Mouse (Mus musculus): ENCODE results near the gene Ybx2. TPM values are rescaled to one million over a fixed set of nuclear protein-coding genes. Genes with fewer than 3 reads are reported as not detected.
A peak's percentile ranks its signal among the peaks of the same experiment; 100 is the strongest.

Gene Ybx2
- polyA plus RNA-seq, 1 experiment = 45.0 TPM

DNA sequence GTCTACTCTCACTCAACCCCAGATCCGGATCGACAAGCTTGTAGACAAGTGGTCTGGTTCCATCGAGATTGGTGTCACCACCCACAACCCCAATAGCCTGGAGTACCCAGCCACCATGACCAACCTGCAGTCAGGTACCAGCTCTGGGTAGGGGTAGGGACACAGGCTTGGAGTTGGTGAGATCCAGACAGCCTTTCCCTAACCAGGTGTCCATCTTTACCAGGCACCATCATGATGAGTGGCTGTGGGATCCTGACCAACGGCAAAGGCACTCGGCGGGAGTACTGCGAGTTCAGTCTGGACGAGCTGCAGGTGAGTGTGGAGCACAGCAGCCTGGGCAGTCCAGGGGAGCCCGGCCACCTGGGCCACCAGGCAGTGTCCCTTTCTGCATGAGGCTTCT lies 31.3 kb upstream of the Ybx2 start:
- DNase-seq (ENCODE audit: low read depth) = no peak
- no peak for TF ChIP-seq POLR2A (IDR thresholded peaks at IDR 0.05; ENCODE audit: borderline replicate concordance, extremely low read depth, insufficient read depth, insufficient read length, poor library complexity, severe bottlenecking)
- TF ChIP-seq CTCF (IDR thresholded peaks at IDR 0.05; ENCODE audit: borderline replicate concordance, extremely low read depth, insufficient read depth, insufficient read length) = no peak

DNA sequence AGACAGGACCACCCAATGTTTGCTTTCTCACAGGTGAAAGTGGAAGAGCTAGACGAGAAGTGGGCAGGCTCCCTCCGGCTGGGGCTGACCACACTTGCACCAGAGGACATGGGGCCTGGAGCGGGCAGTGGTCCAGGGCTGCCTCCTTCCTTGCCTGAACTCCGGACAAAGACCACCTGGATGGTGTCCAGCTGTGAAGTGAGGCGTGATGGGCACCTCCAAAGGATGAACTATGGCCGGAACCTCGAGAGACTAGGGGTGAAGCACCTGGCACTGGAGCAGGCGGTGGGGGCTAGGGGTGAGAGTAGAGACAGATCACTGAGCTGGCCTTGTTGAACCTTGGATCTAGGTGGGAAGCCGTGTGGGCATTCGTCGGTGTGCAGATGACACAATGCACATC lies 27.0 kb upstream of the Ybx2 start:
- no peak for DNase-seq (ENCODE audit: low read depth)
- TF ChIP-seq POLR2A (IDR thresholded peaks at IDR 0.05; ENCODE audit: borderline replicate concordance, extremely low read depth, insufficient read depth, insufficient read length, poor library complexity, severe bottlenecking) = no peak
- no peak for TF ChIP-seq CTCF (IDR thresholded peaks at IDR 0.05; ENCODE audit: borderline replicate concordance, extremely low read depth, insufficient read depth, insufficient read length)

DNA sequence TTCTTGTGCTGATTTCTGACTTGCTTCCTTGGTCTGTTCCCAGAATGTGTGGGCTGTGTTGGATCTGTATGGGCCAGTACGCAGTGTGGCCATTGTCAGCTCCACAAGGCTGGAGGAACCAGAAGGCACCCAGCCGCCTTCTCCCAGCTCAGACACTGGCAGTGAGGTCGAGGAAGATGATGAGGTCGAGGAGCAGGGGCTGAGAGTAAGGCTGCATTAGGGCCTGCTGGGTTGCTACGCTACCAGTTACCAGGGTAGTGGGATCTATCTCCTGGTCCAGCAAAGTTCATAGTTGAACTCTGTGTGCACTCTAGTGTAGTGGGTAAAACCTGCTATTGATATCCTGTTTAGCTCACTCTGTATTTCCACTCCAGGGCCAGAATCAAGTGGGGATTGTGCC lies 26.4 kb upstream of the Ybx2 start:
- no peak for TF ChIP-seq POLR2A (IDR thresholded peaks at IDR 0.05; ENCODE audit: borderline replicate concordance, extremely low read depth, insufficient read depth, insufficient read length, poor library complexity, severe bottlenecking)
- no peak for TF ChIP-seq CTCF (IDR thresholded peaks at IDR 0.05; ENCODE audit: borderline replicate concordance, extremely low read depth, insufficient read depth, insufficient read length)
- no peak for DNase-seq (ENCODE audit: low read depth)

DNA sequence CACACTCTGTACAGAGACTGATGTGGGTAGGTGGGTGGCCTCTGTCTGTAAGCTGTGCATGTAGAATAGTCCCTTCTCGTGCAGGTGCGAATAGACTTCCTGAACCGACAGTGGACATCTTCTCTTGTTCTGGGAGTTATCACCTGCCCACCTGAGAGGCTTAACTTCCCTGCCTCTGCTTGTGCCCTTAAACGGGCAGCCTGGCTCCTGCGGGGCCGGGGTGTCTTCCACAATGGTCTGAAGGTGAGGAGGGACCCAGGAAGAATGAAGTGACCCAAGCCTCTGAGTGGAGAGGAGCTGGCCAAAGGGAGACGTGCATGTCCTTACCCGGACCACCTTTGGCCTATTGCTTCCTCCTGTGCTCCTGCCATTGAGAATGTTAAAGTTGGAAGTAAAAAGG lies 25.4 kb upstream of the Ybx2 start:
- no peak for DNase-seq (ENCODE audit: low read depth)
- TF ChIP-seq CTCF (IDR thresholded peaks at IDR 0.05; ENCODE audit: borderline replicate concordance, extremely low read depth, insufficient read depth, insufficient read length) = no peak
- no peak for TF ChIP-seq POLR2A (IDR thresholded peaks at IDR 0.05; ENCODE audit: borderline replicate concordance, extremely low read depth, insufficient read depth, insufficient read length, poor library complexity, severe bottlenecking)

DNA sequence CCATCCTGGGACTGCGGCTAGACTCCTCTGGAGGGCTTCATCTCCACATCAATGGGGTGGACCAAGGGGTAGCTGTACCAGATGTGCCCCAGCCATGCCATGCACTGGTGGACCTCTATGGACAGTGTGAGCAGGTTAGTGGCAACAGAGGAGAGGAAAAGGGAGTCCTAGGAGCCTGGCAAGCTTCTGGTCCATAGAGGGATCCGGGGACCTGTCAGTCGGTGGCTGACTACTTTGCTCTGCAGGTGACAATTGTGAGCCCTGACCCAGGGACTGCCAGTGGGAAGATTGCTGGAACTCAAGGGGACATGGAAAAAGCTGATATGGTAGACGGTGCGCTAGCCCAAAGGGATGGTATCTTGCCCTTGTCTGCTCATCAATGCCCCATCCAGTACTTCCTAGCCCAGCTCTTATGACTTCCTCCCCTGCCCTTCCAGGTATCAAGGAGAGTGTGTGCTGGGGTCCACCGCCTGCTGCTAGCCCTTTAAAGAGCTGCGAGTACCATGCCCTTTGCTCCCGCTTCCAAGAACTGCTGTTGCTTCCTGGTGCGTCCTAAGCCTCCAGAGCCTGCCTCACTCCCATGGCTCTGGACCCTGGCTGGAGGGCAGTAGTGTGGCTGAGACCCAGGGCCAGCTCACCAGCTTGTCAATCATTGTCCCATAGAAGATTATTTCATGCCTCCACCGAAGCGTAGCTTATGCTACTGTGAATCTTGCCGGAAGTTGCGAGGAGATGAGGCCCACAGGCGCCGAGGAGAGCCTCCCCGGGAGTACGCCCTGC lies 24.6 kb upstream of the Ybx2 start:
- TF ChIP-seq POLR2A (IDR thresholded peaks at IDR 0.05; ENCODE audit: borderline replicate concordance, extremely low read depth, insufficient read depth, insufficient read length, poor library complexity, severe bottlenecking) (no peak), CTCF (IDR thresholded peaks at IDR 0.05; ENCODE audit: borderline replicate concordance, extremely low read depth, insufficient read depth, insufficient read length) (no peak)
- DNase-seq (ENCODE audit: low read depth) = no peak

DNA sequence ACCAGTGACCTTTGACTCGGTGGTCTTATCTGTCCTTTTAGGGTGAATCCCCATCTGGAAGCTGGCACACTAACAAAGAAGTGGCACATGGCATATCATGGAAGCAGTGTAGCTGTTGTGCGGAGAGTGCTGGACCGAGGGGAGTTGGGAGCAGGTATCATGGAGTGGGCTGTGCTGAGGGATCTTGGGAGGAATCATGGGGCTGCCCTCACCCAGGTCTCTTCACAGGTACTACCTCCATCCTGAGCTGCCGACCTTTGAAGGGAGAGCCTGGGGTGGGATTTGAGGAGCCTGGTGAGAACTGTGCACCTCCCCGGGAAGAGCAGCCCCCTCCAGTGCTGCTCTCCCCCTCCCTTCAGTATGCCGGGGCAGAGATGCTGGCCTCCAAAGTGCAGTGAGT lies 23.9 kb upstream of the Ybx2 start:
- TF ChIP-seq CTCF (IDR thresholded peaks at IDR 0.05; ENCODE audit: borderline replicate concordance, extremely low read depth, insufficient read depth, insufficient read length) (no peak), POLR2A (IDR thresholded peaks at IDR 0.05; ENCODE audit: borderline replicate concordance, extremely low read depth, insufficient read depth, insufficient read length, poor library complexity, severe bottlenecking) (no peak)
- DNase-seq (ENCODE audit: low read depth) = no peak

DNA sequence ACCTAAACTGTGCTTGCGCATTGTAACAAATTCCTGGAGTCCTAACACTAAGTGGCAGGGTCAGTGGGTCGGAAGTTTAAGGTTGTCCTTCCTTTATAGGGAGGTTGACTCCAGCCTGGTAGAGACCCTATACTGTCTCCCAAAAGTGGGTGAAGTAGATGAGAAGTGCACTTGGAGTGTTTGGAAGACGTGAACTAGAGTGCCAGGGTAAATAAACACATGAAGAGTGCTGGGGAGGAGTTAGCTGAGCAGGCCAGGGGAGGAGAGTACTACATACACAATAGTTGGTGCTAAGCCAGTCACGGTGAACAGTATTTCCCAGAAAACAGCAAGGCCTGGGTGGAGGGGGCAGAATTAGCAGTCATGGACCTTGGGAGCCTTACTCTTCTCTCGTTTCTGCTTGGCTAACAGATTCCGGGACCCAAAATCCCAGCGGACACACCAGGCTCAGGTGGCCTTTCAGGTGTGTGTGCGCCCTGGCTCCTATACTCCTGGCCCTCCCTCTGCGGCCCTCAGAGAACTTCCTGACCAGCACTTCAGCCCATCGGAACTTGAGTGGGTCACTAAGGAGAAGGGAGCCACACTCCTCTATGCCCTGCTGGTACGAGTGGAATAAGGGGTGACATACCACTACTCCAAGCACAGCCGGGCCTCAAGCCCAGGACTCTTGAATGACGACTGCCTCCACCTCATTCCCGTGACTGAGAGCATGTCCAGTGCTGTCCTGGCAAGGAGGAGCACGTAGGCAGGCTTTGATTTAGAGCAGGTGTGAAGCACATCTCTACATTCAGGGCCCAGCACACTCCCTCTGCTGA lies 22.7 kb upstream of the Ybx2 start:
- no peak for DNase-seq (ENCODE audit: low read depth)
- TF ChIP-seq POLR2A (IDR thresholded peaks at IDR 0.05; ENCODE audit: borderline replicate concordance, extremely low read depth, insufficient read depth, insufficient read length, poor library complexity, severe bottlenecking) (no peak), CTCF (IDR thresholded peaks at IDR 0.05; ENCODE audit: borderline replicate concordance, extremely low read depth, insufficient read depth, insufficient read length) (no peak)

DNA sequence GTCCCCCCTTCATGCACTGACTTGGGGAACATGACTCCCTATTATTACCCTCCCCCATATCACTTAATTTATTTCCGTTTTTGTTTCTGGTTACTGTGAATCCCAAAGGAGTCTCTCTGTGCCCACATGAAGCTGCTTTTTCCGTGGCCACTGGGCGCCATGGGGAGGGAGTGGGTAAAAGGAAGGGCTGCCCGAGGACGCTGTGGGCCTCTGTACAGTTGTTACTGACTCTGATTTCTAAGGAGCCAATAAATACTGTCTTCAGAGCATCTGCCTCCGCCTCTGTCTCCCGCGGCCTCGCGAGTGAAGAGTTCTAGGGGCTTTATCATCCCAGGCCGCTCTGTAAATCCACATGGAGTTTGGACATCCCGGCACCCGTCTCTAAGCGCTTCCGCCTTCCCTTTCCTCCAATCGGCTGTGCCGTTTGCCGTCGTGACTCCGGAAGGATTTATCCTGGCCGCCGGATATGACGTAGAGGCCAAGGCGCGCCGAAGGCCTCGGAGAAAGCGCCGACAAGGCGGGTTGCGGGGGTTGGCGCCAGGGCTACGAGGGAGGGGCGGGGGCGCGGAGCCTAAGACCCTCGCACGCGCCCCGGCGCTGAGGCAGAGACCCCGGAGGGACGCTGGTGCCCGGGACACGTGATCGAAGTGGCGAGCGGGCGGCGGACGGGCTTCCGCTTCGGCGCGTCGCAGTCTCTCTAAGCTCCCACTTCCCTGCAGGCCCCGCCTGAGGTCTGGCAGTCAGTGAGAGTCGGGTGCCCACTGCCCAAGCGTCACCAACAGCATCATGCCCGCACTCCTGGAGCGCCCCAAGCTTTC lies 21.8 kb upstream of the Ybx2 start, which contains the start of gene Gps2:
Gene Gps2 (plus strand): TSS at position 335 of the 818 bp plus-strand sequence.
- TF ChIP-seq POLR2A (IDR thresholded peaks at IDR 0.05; ENCODE audit: borderline replicate concordance, extremely low read depth, insufficient read depth, insufficient read length, poor library complexity, severe bottlenecking) (peak; percentile 49; the same call in 1 of the 2 replicates), CTCF (IDR thresholded peaks at IDR 0.05; ENCODE audit: borderline replicate concordance, extremely low read depth, insufficient read depth, insufficient read length) (no peak)
- DNase-seq (ENCODE audit: low read depth) = peak; percentile 99

DNA sequence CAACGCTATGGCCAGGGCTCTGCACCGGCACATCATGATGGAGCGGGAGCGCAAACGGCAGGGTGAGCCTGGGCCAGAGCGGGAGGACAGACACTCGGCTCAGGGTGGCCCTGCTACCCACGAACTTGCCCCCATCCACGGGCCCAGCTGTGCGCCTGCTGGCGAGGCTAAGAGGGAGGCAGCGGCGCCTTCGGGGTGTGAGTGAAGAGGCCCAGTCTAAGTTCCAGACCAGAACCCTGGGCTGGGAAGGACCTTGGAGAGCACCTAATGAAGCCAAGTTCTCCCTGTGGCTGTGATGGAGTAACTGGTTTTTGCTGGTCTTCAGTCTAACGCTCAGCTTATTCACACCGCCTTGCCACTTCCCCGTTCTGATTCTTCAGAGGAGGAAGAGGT lies 21.2 kb upstream of the Ybx2 start:
- DNase-seq (ENCODE audit: low read depth) = no peak
- TF ChIP-seq CTCF (IDR thresholded peaks at IDR 0.05; ENCODE audit: borderline replicate concordance, extremely low read depth, insufficient read depth, insufficient read length) (no peak), POLR2A (IDR thresholded peaks at IDR 0.05; ENCODE audit: borderline replicate concordance, extremely low read depth, insufficient read depth, insufficient read length, poor library complexity, severe bottlenecking) (no peak)

DNA sequence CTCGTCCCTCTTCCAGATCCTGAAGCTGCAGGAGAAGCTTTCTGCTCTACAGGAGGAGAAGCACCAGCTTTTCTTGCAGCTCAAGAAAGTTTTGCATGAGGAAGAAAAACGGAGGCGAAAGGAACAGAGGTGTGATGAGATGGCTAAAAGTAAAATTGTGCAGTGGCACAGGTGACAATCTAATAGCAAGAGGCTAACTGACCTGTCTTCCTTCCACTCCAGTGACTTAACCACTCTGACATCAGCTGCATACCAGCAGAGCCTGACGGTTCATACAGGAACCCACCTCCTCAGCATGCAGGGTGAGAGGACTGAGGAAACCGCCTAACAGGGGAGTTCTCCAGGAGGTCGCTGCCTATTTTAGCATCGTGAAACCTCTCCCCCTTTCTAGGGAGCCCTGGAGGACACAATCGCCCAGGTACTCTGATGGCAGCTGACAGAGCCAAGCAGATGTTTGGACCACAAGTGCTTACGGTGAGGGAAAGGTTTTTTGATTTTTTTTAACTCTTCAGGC lies 20.6 kb upstream of the Ybx2 start:
- DNase-seq (ENCODE audit: low read depth) = no peak
- TF ChIP-seq CTCF (IDR thresholded peaks at IDR 0.05; ENCODE audit: borderline replicate concordance, extremely low read depth, insufficient read depth, insufficient read length) (no peak), POLR2A (IDR thresholded peaks at IDR 0.05; ENCODE audit: borderline replicate concordance, extremely low read depth, insufficient read depth, insufficient read length, poor library complexity, severe bottlenecking) (no peak)
